Mouse (Mus musculus) cerebellum, adult 8-10 months (tissue): ENCODE measurements around the gene Tcea3.

Experiments used
- DNase-seq: peaks from one replicate; pipeline ENCODE4 v3.0.0; 2022

The Tcea3 gene

DNA sequence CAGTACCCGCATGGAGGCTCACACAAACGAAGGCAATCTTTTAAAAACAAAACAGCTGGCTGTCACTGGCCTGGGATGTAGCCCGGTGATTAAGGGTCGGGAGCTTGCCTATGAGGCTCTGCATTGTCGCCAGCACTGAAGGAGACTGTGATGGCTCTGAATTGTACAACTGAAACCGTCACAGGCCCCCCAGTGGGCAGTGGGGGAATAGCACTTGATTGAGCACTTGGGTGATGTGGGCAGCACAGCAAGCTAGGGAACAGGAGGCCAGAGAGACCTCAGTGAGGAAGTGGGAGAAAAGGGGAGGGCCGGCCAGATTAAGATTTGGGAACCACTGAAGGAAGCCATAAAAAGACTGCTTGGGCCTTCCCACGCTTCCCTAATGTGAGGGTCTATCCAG is 7.9 kb upstream of the Tcea3 start:
- DNase-seq, result peak; percentile 74

DNA sequence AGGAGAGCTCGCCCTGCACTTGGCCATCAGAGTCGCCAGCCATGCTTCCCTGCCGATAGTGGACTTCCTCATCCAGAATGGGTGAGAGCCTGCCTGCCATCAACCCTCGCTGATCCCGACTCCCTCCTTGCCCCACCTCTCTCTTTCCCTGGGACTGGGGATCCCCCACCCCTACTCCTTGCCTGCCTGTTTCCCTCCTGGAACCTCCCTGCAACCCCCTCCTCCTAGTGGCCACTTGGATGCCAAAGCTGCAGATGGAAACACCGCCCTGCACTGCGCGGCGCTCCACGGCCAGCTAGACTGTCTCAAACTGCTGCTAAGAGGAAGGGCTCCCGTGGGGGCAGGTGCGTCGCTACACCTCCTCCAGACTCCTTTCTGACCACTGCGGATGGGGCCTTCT is 7.4 kb upstream of the Tcea3 start:
- DNase-seq, result no peak

DNA sequence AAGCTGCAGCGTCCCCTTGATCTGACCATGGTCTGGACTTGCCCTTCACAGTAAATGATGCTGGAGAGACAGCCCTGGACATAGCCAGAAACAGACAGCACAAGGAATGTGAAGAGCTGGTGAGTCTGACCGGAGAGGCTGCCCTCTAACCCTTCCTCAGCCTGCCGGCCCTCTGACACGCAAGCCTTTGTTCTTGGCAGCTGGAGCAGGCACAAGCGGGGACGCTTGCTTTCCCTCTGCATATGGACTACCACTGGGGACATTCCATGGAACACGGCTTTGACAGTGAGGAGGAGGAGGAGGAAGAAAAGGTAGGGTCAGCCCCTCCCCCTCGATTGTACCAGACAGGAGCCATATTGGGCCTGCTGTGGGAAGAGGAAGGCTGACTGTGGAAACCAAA is 6.6 kb upstream of the Tcea3 start:
- DNase-seq, result no peak

DNA sequence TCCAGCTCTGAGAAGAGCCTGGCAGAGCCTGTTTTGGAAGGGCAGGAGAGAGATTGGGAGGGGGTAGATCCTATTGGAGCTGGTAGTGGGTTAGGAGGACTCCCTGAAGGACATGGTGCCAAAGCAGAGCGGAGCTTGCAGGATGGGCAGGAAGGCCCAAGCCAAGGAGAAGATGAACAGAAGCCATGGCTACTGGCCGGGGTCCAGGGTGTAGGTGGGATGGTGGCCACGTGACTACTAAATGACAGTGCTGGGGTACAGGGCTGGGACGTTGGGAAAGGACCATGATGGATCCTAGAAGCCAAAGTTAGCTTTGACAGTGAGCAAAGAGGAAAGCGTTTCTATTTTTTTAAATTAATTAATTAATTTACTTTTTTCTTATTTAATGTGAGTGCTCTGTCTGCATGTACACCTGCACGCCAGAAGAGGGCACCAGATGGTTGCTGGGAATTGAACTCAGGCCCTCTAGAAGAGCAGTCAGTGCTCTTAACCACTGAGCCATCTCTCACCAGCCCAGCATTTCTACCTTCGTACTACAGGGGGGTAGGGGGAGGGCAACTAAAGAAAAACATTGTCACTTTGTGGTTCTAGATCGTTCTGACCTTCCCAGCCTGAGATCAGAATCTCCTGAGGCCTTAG is 5.3 kb upstream of the Tcea3 start:
- no peak for DNase-seq

DNA sequence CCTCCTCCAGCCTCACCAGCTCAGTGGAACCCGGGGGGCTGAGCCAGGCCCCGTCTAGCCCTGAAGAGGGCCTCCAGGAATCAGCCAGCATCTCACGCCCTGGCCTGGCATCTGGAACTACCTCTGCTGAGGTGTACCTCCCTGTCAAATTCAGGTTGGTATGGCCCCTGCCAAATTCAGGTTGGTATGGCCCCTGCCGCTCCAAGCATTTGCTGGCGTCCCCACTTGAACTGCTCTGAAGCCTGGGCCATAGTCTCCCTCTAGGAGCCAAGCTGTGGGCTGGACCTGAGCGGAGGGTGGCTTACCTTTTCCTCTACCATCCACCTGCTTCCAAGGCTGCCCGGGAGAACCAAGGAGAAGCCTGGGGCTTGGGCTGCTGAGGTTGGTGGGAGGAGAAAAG is 4.8 kb upstream of the Tcea3 start:
- no peak for DNase-seq

DNA sequence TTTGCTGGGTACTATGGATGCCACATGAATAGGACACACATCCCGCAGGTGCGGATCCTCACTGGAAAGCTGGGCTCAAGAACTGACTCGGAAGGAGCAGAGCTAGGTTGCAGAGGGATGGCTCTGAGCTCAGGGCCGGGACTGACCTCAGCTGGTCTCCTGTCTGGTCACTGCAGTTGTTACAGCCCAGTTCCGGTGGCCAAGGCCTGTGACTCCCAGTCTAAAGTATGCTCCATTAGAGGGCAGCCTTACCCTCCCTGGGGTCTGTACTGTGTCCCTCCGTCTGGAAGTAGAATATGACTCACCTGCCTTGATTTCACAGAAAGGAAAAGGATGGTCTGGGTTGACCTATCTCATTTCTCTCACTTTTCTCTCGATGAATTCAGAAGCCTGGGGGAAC is 3.3 kb upstream of the Tcea3 start:
- DNase-seq, result no peak

DNA sequence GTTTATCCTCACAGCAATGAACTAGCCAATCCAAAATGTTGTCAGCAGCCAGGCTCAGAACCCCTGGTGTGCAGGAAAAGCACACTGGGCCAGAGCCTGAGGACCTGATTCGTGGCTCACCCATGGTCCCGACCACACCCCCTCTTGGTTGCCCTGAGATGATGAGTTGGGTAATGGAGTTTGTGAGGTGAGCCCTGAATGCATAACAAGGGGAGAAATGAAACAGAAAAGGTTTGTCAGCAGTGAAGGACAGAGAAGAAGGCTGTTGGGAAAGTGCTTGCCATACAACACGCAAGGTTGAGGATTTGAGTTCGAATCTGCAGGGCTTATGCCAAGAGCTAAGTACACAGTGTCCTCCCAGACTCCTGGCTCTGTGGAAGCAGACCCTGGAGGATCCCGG is 1.8 kb upstream of the Tcea3 start:
- no peak for DNase-seq

DNA sequence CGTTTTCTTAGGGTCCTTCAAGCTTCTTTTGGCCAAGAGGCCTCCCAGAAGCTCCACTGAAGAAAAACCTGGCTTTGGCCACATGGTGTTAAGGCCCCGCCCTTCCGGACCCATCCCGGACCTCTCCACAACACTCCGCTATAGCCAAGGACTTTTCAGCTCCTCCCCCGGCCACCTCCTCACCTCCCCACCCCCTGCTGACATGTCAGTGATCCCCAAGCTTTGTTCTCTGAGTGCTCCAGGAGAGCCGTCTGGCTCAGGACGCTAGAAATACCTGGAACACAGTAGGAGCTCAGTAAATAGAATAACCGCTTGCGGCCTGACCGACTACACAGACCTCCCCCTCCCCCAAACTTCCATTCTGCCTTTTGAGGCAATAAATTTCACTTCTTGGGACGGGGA is 960 bp upstream of the Tcea3 start:
- no peak for DNase-seq

DNA sequence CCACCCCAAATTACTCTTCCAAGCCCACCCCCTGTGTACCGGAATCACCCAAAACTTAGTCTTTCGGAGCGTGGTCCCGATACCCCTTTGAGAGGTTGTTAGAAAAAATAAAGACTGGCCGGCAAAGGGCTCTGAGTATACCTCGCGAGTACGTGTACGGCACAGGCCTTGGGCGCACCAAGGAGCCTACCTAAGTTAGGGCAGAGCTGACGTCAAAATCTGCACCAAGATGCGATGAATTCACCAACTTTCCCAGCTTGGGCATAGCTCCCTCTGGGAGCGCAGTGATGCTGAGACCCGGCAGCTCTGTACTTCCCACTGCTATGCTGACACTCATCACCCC is 172 bp upstream of the Tcea3 start:
- DNase-seq, result no peak

DNA sequence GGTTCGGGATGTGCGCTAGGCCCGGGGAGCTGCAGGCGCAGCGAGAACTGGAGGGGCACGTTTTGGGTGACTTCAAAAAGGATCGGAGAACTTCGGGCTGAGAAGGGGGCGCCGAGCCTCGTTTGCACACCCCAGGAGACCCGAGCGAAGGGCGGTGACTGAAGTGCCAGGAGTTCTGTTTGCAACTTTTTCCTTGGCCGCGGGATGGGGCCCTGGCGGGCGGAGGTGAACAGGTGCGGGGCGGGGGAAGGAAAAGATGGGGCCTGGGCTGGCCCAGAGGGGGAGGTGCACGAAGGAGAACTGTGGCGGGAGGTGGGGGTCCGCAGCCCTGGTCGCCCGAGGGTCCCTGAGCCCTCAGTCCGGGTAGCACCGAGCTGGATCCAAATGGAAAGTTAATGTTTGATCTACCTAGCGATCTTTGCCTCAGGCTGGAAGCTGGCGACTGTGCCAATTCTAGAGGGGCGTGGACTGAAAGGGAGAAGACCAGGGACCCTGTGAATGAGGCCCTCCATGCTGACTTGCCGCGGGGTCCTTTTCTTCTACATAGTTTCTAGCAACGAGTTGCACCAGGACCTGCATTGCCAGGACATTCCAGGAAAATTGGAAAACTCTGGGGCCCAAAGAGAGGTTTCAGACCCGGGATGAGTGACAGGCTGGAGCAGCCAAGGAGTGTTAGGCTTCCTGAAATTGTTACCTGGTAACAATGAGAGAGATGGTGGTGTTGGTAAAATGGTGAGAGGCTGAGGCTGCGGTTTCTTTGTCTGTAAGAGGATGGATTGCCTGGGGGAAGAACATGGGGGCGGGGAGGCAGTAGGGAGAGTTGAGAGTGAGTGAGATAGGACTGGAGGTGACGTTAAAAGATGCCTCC is 1.2 kb downstream of the Tcea3 start:
- no peak for DNase-seq

DNA sequence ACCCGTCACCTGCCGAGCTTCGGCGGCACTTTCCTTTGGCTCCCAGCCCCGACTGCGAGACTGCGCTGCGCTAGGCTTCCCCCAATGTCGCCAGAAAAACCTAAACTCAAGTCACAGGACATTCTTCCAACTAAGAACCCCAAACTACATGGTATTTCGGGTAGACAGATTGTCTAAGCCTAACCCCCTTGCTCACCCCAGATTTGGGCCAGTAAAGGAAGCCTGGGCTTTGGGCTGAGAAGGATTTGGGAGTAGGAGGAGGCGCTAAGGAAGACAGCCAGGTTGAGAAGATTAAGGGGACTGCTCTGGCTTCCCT is 1.8 kb downstream of the Tcea3 start:
- DNase-seq, result no peak

DNA sequence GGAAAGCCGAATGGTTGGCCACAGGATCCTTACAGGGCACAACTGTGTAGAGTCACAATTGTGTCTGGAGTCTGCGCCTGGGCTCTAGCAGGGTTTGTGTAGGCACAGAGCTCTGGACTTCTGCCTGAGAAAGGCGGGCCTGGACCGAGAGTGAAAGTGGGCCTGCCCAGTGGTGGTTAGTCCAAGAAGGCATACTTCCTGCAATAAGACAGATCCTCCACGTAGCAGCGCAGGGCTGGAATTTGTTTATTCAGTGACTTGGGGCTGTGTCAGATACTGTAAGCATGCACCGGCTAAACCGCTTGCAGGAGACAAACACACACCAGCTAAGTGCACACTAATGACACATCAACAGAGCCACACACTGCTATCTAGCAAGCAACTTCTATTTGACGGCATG is 2.3 kb downstream of the Tcea3 start:
- DNase-seq, result no peak

DNA sequence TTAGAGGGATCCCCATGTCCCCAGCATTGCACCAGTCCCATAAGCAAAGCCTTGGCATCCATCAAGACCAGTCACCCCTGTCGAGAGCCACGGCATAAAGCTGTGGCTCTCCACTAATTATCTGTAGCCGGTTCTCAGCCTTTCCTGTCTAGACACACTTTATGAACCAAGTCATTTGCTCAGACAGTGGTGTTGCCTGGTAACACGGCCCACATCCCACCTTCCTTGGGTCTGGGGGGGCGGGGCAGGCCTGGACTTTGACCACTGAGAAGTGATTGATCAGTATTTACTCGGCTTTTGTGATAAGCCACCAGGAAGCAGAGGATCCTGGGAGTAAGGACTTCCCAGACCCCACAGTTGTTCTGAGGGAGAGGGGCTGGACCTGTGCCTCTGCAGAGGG is 8.4 kb downstream of the Tcea3 start:
- DNase-seq, result no peak

DNA sequence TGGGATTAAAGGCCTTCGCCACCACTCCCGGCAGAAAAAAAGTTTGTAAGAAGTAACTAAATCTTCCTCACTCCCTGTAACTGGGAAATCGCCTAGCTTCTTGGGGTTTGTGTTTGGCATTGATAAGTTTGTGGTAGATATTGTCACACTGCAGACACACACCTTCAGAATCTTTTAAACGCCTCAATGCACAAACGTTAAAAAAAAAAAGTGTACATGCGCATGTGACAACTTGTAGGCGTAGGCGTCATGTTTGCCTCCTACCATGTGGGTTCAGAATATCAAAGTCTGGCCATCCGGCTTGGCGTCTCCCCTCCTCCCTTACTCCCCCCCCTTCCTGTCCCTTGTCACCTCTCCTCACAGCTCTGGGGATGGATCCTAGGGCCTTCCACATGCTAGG is 9.2 kb downstream of the Tcea3 start:
- DNase-seq, result no peak

DNA sequence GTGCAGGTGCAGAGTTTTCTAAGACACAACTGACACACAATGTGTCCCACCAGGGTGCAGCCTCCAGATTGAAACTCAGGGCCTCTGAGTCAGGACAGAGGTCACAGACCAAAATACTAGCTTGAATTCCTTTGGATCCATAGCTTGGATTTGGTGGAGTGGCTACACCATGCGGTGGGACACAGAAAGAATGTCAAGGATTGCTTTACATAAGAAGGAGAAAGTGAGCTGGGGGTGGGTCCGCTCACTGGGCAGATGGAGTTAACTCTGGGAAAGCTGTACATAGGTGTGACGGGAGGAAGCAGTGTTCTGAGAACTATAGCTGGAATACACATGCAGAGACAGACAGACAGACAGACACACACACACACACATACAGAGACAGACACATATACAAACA is 12.4 kb downstream of the Tcea3 start:
- DNase-seq, result no peak

DNA sequence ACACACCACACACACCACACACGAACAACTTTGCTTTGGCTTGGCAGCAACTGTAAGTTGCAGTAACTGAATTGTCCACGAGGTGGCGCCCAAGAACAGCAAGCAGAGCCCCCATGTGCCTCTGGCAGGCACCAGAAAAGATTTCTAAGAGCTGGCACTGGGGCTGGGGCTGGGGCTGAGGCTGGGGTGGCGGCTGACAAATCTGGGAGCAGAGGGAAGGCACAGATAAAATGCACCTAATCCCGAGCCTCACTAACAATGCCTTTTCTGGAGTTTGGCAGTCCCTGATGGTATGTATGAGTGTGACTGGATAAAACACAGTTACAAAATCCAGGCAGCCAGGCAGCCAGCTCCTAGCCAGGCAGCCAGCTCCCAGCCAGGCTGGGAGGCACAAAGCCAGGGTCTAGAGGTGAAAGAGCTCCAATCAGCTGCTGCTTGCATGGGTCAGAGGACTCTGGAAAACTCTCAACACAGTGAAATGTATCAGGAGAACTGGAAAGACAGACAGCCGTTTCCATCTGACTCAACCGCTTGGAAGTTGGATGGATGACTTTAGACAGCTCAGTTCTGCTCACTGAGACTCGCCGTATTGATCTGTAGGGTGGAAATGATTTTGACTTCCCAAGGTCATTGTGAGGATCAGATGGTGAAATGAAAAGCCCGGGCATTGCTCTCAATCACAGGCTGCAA is 13.1 kb downstream of the Tcea3 start:
- peak; percentile 72 for DNase-seq

DNA sequence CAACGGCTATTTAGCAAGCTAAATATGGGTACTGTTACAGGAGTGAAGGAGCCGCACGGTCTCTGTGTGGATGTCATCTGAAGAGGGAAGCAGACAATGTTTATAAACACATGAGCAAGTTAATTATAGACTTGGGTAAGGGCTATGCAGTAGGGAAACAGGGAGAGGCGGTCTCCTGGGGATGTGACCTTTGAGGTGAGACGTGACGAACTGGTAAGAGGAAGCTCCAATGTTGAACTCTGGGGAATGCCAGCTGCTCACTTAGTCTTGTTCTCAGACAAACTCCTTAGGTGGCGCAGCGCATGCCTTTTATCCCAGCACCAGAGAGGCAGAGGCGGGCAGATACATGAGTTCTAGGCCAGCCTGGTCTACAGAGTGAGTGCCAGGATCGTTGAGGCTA is 14.4 kb downstream of the Tcea3 start:
- no peak for DNase-seq

DNA sequence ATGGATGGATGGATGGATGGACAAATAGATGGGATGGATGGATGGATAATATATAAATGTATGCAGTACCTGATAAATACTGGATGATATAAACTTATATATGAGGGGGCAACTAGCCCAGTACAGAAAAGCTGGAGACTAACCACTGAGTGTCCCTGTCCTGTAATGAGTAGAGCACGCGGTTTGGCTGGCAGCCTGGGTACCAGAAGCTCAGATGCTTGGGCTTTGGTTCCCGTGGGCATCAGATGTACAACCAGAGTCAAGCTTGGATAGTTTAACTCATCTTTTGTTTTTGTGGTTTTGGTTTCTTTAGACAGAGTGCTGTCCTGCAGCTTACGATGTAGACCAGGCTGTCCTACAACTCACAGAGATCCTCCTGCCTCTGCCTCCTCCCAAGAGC is 16.0 kb downstream of the Tcea3 start:
- no peak for DNase-seq

DNA sequence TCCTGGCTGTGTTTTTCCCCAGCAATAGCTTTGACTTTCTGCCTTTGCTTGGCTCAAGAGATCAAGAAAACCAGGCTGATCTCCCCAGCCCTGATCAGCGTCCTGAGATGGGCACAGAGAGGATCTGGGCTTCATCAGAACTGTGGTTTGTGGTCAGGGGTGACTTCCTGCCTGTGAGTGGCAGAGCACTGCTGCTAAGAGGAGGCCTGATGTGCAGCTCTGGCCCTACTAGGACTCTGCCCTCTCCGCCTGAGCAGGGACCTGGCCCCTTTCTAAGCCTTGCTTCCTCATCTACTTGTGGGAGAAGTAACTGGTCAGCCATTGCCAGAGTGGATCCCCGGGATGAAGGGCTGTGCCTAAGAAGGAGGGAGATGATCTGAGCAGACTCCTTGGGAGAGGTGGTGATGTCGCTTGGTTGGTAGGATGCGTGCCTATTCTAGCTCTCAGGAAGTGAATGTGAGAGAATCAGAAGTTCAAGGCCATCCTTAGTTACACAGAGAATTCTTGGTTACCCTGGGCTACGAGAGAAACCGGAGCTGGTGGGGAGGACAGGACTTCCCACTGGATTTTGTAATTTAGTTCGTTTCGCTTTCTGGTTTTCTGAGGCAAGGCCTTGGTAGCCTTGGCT is 19.3 kb downstream of the Tcea3 start:
- DNase-seq, result no peak

DNA sequence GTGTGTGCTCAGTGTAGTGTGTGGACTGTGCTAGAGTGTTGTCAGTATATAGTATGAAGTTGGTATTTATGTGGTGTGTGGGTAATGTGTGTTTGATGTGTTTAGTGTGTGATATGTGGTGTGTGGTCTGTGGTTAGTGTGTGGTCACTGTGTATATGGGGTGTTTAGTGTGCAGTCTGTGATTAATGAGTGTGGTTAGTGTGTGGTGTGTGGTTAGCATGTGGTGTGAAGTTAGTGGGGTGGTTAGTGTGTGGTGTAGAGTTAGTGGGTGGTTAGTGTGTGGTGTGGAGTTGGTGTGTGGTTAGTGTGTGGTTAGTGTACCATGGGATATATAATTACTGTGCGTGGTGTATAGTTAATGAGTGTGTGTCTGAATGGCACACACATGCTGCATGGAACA is 21.4 kb downstream of the Tcea3 start:
- no peak for DNase-seq

DNA sequence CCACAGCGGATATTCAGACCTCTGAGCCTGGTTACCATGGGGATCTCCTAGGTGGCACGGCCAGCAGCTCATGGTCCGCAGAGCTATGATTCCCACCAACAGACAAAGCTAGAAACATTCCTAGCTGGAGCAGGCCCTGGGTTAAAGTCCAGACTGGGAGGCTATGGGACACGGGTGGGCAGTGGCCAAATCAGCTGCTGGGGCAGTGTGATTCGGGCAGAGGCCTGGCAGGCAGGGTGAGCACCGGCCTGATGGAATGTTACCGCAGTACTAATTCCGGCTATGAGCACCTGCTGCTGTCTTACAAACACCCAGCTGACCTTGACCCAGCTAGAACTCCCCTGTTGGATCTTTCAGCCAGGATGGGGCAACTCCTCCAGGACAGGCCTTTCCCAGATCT is 23.1 kb downstream of the Tcea3 start:
- no peak for DNase-seq

DNA sequence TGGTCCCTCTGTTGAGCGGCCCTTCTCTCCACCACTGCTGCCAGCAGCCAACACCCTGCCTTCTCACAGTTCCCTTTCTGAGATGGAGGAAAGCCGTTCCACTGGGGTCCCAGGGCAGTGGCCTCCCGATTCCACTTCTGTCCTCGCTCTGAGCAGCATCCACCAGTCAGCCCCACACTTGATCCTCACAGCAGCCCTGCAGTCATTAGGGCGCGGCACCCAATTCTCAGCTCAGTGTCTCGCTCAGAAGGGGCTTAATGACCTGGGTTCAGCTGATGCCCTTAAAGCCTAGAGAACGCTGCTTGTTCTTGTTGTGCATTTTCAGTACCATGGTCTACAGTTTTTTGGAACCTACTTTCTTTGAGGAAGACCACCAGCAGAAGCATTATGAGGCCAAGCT is 33.6 kb downstream of the Tcea3 start:
- no peak for DNase-seq

DNA sequence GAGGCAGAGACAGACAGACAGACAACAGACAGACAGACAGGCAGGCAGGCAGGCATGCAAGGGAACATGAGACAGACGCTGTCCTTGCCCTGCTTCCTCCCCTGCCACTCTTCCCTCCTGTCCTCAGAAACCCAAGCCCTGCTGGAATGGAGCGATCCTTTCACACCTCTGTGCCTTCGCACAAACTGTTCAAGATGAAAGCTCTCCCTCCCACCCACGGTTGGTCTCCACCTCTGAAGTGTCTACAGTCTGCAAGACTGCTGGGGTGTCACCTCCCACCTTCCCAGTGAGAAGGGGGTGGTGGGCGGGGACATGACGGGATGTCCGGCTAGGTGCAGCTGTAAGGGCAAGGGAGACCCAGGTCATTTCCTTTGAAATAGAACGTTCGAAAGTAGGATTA is 34.1 kb downstream of the Tcea3 start:
- no peak for DNase-seq
